Mouse (Mus musculus) limb, embryonic 14.5 days (tissue): ENCODE measurements around the gene Ptk7. TPM values are rescaled to one million over a fixed set of nuclear protein-coding genes. Genes with fewer than 3 reads are reported as not detected.

Experiments used
- ATAC-seq: fragments of 200-750 bp; cut with Nextera tagmentation; 2 replicates; pipeline ENCODE4 v1.8.0; 2017; ENCODE audit warnings: low read depth, moderate number of reproducible peaks, moderate TSS enrichment; ENCODE audit not compliant: low FRiP score
- DNase-seq: peaks from one replicate; pipeline ENCODE4 v3.0.0-alpha.2; 2015; ENCODE audit warnings: low spot score
- H3K27ac ChIP-seq: fragments of 300-500 bp; sonication (generic); replicated peaks from 2 replicates; pipeline ENCODE4 v1.5.1; 2014; ENCODE audit warnings: low read depth, mild to moderate bottlenecking, low read length, moderate library complexity, mixed read lengths
- H3K27me3 ChIP-seq: fragments of 300-500 bp; sonication (generic); 2 replicates; pipeline ENCODE4 v1.6.1; 2014; ENCODE audit warnings: low read length, mixed read lengths; ENCODE audit not compliant: control insufficient read depth, insufficient read depth
- H3K36me3 ChIP-seq: fragments of 300-500 bp; sonication (generic); 2 replicates; pipeline ENCODE4 v1.6.1; 2014; ENCODE audit warnings: mild to moderate bottlenecking, low read length, moderate library complexity, mixed read lengths; ENCODE audit not compliant: control insufficient read depth, insufficient read depth
- H3K4me1 ChIP-seq: fragments of 300-500 bp; sonication (generic); 2 replicates; pipeline ENCODE4 v1.6.1; 2014; ENCODE audit warnings: antibody characterized with exemption, low read length, mixed read lengths; ENCODE audit not compliant: control insufficient read depth, insufficient read depth
- H3K4me2 ChIP-seq: fragments of 300-500 bp; sonication (generic); replicated peaks from 2 replicates; pipeline ENCODE4 v1.6.1; 2014; ENCODE audit warnings: low read depth, mild to moderate bottlenecking, low read length, moderate library complexity; ENCODE audit not compliant: severe bottlenecking
- H3K4me3 ChIP-seq: fragments of 300-500 bp; sonication (generic); replicated peaks from 2 replicates; pipeline ENCODE4 v1.5.1; 2014; ENCODE audit warnings: low read length
- H3K9ac ChIP-seq: fragments of 300-500 bp; sonication (generic); 2 replicates; pipeline ENCODE4 v1.6.1; 2014; ENCODE audit warnings: mild to moderate bottlenecking, low read depth, low read length, moderate library complexity; ENCODE audit not compliant: severe bottlenecking
- H3K9me3 ChIP-seq: fragments of 300-500 bp; sonication (generic); 2 replicates; pipeline ENCODE4 v1.6.1; 2016; ENCODE audit warnings: low read length; ENCODE audit not compliant: control insufficient read depth
- POLR2A ChIP-seq: fragments of 200-500 bp; IDR thresholded peaks from 2 replicates; pipeline ENCODE4 v1.8.0; 2012; ENCODE audit warnings: inconsistent platforms, mild to moderate bottlenecking, moderate library complexity, borderline replicate concordance; ENCODE audit not compliant: insufficient read depth, insufficient read length; ENCODE audit errors: extremely low read depth
- WGBS: fragments of 180-500 bp; shearing (Covaris S2); extraction: QIAGEN DNeasy Blood & Tissue Kit; methylation state at CpG from one replicate; pipeline ENCODE4 v1.1.7; 2014; 5-methylcytosine and 5-hydroxymethylcytosine counted together
- polyA plus RNA-seq, 2 experiments: library from polyadenylated mRNA; depleted of rRNA in 1 of 2; stranded (reverse) in 1 of 2; unstranded in 1 of 2; fragments of >200 nt; fragmentation: Nextera tagmentation in 1 of 2; extraction: Ambion mirVana in 1 of 2; gene quantifications; 2 replicates each; pipeline versions ENCODE4 v1.2.1 to v1.2.3; 2012 to 2014

The Ptk7 gene
- polyA plus RNA-seq, 2 experiments = 73.8 to 89.4 TPM

- ATAC-seq (peak; percentile 72), DNase-seq (peak; percentile 37)
- H3K4me1 ChIP-seq = peaks cover 5% of the 10 kb centered on the region; the same call in 1 of the 2 replicates
- no peaks in the 10 kb centered on the region for H3K9me3 ChIP-seq
- H3K27ac ChIP-seq = no peak within 1 kb of the TSS
- peak within 1 kb of the TSS; percentile 48 for H3K4me3 ChIP-seq
- no peaks in the 10 kb centered on the region for H3K27me3 ChIP-seq
- H3K9ac ChIP-seq = peak within 1 kb of the TSS; percentile 69
- H3K36me3 ChIP-seq = peaks cover 42% of the 10 kb centered on the region
- TF ChIP-seq POLR2A = 0 out of 2 replicates have a peak, but pooled peaks have one; percentile 36
- peak within 1 kb of the TSS; percentile 64 for H3K4me2 ChIP-seq
- WGBS = 1% methylated on average over 41 of the region's 49 CpGs
These were observed 83.3 kb downstream of the Ptk7 start, which contains the start of gene Cul9 for GRCm38 (mm10) chr17:46545813-46546564. Gene Cul9 (minus strand): TSS chr17:46546388.

- WGBS = 88% methylated on average over 12 of the region's 12 CpGs
- DNase-seq (no peak), ATAC-seq (no peak)
- Histone ChIP-seq H3K9me3 (no peaks in the 10 kb centered on the region), H3K36me3 (peaks cover 29% of the 10 kb centered on the region), H3K27me3 (no peaks in the 10 kb centered on the region), H3K4me3 (no peak overlapping the region), H3K4me1 (peaks cover 5% of the 10 kb centered on the region; the same call in 1 of the 2 replicates), H3K4me2 (no peak overlapping the region), H3K27ac (no peak overlapping the region), H3K9ac (no peak overlapping the region)
- TF ChIP-seq POLR2A = no peak
These were observed 85.6 kb downstream of the Ptk7 start for GRCm38 (mm10) chr17:46543661-46544060.

- no peak overlapping the region for H3K4me3 ChIP-seq
- no peak overlapping the region for H3K4me2 ChIP-seq
- DNase-seq = peak; percentile 61
- no peak for ATAC-seq
- peaks cover 20% of the 10 kb centered on the region for H3K36me3 ChIP-seq
- no peaks in the 10 kb centered on the region for H3K9me3 ChIP-seq
- H3K27me3 ChIP-seq = 0 out of 2 replicates have a peak, but pooled peaks cover 8% of the 10 kb centered on the region
- H3K27ac ChIP-seq = no peak overlapping the region
- 39% methylated on average over 12 of the region's 12 CpGs for WGBS
- no peak for TF ChIP-seq POLR2A
- no peak overlapping the region for H3K9ac ChIP-seq
- H3K4me1 ChIP-seq = no peaks in the 10 kb centered on the region
These were observed 103.6 kb downstream of the Ptk7 start for GRCm38 (mm10) chr17:46525579-46526307.

DNA sequence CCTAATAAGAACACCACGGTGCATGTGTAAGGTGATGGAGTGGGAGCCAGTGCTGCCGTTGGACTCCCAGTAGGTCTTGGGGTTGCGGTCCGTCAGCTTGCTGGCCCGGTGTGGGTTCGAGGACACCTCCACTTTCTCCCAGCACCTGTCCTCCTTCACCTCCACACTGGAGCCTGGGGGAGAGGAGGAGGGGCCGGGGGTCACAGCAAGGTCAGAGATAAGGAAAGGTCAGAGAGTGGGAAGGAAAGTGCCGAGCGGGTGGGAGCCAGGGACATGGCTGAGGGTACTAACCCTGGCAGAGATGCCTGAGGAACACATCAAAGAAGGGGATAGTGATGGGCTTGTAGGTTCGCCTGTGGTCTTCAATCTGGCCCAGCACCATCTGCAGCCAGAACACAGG, 104.2 kb downstream of the Ptk7 start:
- H3K27ac ChIP-seq = no peak overlapping the region
- H3K9ac ChIP-seq = no peak overlapping the region
- H3K9me3 ChIP-seq = no peaks in the 10 kb centered on the region
- 83% methylated on average over 10 of the region's 10 CpGs for WGBS
- no peak for TF ChIP-seq POLR2A
- DNase-seq (no peak), ATAC-seq (no peak)
- no peak overlapping the region for H3K4me3 ChIP-seq
- peaks cover 19% of the 10 kb centered on the region for H3K36me3 ChIP-seq
- H3K4me2 ChIP-seq = no peak overlapping the region
- H3K27me3 ChIP-seq = 0 out of 2 replicates have a peak, but pooled peaks cover 8% of the 10 kb centered on the region
- no peaks in the 10 kb centered on the region for H3K4me1 ChIP-seq

DNA sequence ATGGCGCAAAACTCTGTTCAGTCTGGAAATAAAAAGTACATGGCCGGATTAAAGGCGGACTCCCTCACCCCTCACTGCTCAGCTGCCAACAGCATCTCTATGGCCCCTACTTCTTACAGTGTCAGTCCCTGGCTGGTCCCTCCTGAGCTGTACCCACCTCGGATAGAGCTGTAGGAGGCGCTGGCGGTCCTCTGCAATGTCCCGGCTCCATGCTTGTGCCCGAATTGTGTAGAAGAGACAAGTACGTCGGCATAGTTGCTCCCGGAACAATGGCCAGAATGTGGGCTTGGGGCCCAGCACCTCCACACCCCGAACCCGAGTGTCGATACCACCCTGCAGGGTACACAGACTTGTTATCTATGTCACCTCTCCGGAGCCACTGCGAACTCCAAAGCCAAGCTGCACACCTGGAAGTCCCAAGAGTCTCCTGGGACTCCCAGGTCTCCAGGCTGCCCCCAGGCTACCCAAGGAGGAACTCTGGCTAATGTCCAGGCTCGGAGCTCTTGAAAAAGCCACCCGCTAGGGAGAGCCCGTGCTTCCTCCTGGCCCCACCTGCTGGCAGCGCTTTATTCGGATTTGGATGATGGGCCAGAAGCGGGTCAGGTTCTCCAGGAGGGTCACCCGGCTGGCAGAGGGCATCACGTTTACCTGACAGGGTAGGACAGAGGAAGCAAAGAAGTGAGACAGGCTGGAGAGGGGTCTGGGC, 107.2 kb downstream of the Ptk7 start:
- WGBS = 33% methylated on average over 24 of the region's 24 CpGs
- no peak overlapping the region for H3K4me3 ChIP-seq
- no peak overlapping the region for H3K4me2 ChIP-seq
- no peak overlapping the region for H3K9ac ChIP-seq
- H3K36me3 ChIP-seq = peaks cover 12% of the 10 kb centered on the region
- H3K27ac ChIP-seq = no peak overlapping the region
- no peak for ATAC-seq
- TF ChIP-seq POLR2A = no peak
- 0 out of 2 replicates have a peak, but pooled peaks cover 8% of the 10 kb centered on the region for H3K27me3 ChIP-seq
- no peaks in the 10 kb centered on the region for H3K9me3 ChIP-seq
- H3K4me1 ChIP-seq = no peaks in the 10 kb centered on the region
- DNase-seq = no peak
